Mouse (Mus musculus) Muller cell, postnatal 12 days (primary cell): Measurements from ENCODE around the gene Tbcd.

Source experiments
- DNase-seq: peaks from one replicate; pipeline ENCODE4 v3.0.0-alpha.2; 2015; ENCODE audit errors: inconsistent ontology term

Gene Tbcd

DNA sequence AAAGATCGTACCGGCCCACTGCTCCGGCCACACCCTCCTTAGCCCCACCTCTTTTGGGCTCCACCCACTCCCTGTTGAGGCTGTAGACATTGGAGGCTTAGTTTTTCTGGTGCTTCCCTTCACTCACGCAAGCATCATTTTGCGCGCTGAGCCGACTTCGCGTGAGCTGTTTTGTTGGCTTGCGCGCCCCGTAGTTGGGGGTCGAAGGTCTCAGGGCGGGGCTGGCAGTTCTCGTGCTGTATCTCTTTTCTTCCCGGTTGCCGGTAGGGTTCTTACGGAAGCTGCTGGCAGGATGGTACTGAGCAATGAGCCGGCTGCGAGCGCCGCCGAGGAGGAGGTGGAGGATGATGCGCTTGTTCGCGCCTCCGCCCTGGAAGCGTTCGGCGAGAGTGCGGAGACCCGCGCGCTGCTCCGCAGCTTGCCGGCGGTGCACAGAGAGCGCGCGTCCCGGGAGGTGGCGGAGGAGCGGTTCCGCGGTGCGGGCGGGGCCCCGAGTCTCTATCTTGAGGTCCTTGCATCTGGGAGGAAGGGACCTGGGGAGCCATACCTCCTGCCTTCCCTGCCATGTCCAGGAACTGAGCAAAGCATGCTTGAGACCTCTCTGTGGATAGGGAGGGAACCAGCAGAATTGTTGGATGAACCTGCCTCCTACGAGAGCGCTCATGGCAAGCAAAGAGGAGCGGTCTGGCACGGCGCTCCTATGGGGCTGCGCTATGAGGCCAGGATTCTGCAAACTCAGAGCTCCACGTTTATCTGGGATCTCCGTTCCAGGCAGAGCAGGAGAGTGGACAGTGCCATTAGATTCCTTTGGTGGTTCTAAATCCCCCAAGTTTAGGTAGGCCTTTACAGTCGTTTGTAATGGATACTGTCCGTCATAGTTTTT lies at the start of gene Tbcd:
TSS of gene Tbcd (plus strand) at position 197 of the 883 bp plus-strand sequence.
- peak; percentile 93 for DNase-seq

DNA sequence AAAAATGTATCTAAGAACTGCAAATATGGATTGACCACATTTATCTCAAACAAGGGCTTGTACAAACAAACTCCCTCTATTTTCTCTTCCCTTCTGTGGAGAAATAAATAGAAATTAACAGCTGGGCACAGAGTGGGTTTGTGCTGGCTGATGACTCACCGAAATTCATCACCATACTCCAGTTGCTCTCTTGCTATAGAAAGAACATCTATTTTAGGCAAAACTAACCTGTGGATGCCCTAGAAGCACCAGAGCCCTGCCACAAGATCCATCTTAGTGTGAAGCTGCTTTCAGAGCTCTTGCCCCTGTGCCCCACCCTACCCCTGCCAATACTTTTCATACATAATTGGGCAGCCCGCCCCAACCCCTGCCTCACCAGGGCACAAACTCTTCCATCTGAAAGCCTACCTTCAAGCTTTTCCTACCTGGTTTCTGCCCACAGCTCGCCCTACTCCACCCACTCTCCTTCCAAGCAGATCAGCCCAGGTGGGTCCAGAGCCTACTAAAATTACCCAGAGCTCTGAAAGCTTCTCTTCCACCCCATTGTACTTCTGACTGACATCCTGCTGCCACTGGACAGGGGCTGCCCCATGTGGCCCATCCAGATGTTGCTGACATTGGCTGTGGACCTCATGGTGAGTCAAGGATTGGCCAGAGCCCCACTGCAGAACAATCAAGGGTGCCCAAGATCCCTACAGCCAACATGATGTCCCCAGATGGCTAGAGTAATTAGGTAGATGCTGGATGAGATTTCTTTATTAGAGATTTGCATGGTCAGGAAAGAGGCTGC lies 44.2 kb upstream of the Tbcd start:
- DNase-seq = no peak

DNA sequence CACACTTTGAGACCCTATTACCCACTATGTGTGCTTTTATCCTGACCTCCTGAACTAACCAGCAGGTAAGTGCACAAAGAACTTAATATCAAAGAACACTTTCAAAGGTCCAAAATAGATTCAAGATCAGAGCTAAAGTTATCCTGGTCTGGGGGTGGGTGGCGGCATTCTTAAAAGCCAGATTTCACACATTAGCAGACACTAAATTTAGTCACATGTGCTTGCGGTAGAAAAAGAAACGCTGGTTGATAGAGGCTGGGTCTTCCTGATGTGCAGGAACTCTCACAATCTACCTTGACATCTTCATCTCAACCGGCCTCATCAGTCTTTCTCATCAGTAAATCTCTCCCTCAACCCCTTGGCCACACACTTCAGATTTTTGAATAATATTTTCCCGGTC lies 37.0 kb upstream of the Tbcd start:
- DNase-seq = no peak

- no peak for DNase-seq
Observed at GRCm38 (mm10) chr11:121415351-121415750, 36.4 kb upstream of the Tbcd start.

DNA sequence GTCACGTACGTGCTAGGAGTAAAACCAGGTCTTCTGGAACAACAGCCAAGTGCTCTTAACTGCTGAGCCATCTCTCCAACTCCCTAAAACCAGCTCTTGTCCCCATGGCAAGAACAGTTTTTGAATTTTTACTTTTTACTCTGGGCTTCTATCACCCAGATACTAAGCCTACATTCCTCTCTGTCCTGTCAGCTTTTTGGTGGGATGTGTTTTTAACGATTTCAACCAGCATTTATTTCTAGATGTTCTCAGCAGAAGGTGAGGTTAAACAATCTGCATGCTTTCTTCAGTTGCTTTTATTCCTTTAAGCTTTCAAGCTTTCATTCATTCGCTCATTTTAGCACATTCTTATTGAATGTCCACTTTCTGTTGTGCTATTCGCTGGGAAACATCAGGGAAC lies 33.8 kb upstream of the Tbcd start:
- no peak for DNase-seq

DNA sequence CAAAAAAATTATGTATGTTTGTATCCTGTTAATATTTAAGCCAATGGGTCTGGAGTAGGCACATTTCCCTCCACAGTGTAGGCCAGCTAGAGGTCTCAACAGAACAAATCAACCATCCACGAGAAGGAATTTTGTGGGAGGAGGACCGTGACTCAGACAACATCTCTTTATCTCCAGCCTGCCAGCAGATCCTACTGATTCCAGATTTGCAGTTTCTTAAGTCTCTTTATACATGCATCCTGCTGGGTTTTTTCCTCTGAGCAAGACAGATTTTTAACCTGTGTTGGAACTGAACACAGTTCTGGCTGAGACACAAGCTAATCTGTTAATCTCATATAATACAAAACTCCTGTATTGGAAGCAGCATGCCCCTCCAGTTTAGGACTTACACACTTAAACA lies 32.8 kb upstream of the Tbcd start:
- peak; percentile 23 for DNase-seq

- DNase-seq = no peak
Observed at GRCm38 (mm10) chr11:121420379-121420778, 31.4 kb upstream of the Tbcd start.

DNA sequence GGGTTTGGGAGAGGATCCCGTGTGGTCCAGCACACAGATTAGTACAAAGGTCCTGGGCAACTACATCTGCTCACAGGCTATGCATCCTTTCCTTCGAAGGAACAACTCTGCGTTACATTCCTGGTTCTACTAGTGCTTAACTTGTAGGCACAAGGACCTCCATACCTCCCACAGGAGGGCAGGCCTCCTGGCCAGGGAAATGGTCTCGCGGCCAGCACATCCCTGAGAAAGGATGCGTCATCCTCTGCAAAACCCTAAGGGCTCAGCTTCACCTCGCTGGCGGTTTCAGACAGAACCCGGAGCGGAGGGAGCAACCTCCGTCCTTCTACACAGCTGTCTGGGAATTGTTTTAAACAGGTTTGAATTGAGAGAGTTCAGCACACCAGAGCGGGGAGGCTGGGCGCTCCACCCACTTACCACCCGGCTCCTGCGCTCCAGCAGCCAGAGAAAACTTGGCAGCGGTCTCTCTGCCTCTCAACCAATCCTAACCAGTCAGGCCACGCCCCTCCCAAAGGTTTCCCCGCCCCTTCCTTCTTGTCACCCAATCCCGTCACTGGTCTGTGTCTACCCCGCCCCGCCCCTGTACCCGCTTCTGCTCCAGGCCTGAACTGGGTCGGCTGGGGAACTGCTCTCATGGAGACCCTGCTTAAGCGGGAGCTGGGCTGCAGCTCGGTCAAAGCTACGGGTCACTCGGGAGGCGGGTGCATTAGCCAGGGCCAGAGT lies 30.8 kb upstream of the Tbcd start, which contains the start of gene Fn3krp:
TSS of gene Fn3krp (plus strand) at position 572 of the 723 bp plus-strand sequence.
- DNase-seq = peak; percentile 100

GRCm38 (mm10) chr11:121421553-121422173 lies 30.1 kb upstream of the Tbcd start:
- no peak for DNase-seq

GRCm38 (mm10) chr11:121433397-121433796 lies 18.4 kb upstream of the Tbcd start:
- DNase-seq = no peak

DNA sequence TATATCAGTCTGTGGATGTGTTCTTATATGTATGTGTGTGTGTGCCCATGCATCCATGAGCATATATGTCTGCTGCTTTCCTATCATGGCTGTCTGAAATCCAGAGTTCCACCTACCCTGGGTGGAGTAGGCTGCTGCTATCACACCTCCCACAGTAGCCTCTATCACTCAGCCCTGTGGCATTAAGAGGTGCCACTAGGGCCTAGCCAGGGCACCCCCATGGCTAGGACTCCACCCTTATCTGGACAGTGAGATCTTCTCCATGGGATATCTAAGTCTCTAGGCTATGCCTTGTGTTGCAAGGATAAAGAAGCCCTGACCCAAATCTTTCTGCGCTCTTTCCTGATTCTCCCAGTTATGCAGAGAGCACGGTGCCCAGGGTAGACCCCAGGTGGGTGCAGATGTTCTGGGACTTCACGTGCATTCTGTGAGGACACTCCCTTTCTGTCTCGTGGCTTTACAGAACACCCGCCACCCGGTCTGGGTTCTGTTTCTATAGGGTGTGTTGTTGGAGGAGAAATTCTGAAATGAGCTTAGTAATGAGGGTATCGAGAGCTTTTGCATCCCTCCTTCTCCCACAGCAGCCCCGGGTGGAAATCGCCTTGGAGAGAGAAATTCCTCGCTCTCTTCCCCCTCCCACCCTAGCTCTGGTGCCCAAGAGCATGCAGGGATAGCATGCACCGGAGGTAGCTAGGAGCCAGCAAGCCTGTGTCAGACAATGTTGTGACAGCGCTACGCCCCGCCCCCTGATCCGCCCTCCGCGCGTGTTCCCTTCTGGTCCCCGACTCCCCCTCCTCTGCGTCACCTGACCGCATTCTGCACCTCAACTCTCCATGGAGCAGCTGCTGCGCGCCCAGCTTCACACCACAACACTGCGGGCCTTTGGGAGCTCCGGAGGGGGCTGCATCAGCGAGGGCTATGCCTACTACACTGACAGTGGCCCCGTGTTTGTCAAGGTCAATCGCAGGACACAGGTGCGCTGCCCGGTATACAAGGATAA lies 17.3 kb upstream of the Tbcd start, which contains the start of gene Fn3k:
TSS of gene Fn3k (plus strand) at position 758 of the 1,000 bp plus-strand sequence.
- DNase-seq = peak; percentile 89

DNA sequence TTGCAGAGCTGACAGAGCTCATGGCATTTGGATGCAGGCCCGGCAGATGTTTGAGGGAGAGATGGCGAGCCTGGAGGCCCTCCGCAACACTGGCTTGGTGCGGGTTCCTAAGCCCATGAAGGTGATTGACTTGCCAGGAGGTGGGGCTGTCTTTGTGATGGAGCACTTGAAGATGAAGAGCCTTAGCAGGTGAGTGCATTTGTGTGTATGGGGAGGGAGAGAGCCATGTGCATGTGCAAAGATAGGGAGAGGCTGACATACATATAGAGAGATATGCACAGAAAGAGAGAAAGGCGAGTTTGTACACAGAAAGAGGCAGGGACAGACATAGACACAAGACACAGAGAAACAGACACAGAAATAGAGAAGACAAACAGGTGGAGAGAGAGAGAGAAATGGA lies 14.5 kb upstream of the Tbcd start:
- no peak for DNase-seq

GRCm38 (mm10) chr11:121439686-121440292 lies 12.0 kb upstream of the Tbcd start:
- no peak for DNase-seq

DNA sequence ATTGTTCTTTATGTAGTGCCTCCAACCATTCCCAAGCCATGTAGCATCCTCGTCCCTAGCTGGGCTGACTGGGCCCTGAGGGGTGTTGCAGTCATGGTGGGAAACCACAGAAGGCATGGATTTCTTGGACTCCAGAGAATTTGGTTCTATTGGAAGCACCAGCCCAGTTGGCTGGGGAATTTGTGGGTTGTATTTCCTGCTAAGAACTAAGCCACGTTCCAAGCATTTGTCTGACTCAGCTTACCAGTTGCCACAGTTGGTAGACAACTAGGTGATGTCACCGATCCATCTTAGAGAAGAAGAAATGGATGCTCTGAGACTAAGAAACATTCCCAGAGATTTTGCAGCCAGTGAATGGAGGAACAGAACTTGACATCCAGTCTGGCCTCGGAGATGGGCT lies 10.1 kb upstream of the Tbcd start:
- peak; percentile 25 for DNase-seq

DNA sequence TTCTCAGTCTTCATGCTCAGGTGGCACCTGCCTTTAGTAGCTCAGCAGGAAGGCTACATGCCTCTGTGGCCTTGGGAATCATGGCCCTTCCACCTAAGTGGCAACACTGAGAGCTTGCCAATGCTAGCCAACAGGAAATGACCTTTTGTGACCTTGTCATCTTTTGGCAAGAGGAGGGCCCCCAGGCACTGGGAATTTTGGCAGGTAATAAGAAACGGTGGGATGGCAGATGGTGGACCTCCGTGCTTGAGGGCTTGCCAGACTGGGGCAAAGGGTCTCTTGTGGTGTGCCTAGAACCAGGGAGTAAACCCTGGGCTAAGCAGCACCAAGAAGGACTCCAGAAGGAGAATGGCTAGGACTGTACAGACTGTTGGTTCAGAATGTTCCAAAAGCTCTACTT lies 9.7 kb upstream of the Tbcd start:
- DNase-seq = no peak

DNA sequence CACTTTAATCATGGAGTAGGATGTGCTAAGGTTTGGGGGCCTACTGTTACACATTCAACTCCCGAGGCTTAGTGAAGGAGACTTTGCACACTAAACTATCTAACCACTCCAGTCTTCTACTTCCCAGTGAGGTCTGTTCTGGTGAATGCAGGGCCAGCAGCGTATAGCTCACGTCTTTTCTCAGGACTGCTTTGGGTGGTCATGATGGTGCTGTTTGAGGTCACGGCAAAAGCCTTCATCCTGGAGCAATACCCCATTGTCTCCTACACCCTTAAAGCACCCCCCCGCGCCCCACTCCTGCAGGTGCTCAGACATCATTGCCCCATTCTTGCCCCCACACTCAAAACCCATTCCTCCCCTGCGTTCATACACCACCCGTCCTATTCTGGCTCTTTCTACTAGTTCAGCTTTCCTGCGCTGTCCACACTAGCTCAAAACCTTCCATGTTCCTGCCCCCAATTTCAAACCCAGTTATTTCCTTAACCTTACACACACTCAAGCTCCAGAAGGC lies 478 bp upstream of the Tbcd start:
- no peak for DNase-seq

- no peak for DNase-seq
Observed at GRCm38 (mm10) chr11:121457874-121458273, 6.1 kb downstream of the Tbcd start.

- no peak for DNase-seq
Observed at GRCm38 (mm10) chr11:121467408-121467807, 15.7 kb downstream of the Tbcd start.

GRCm38 (mm10) chr11:121474831-121475230 lies 23.1 kb downstream of the Tbcd start:
- DNase-seq = no peak
